Mouse (Mus musculus) liver, postnatal 0 days (tissue): Measurements from ENCODE around the gene Pola2. TPM values are rescaled to one million over a fixed set of nuclear protein-coding genes. Genes with fewer than 3 reads are reported as not detected.

ENCODE experiments used
- ATAC-seq: fragments of 200-750 bp; cut with Nextera tagmentation; 2 replicates; pipeline ENCODE4 v1.8.0; 2017; ENCODE audit warnings: mild to moderate bottlenecking, moderate library complexity
- DNase-seq: peaks from one replicate; pipeline ENCODE4 v3.0.0-alpha.2; 2016
- H3K27ac ChIP-seq: fragments of 300-500 bp; sonication (generic); 2 replicates; pipeline ENCODE4 v1.5.1; 2014; ENCODE audit warnings: antibody characterized with exemption, moderate library complexity, mild to moderate bottlenecking, low read depth
- H3K27me3 ChIP-seq: fragments of 300-500 bp; sonication (generic); 2 replicates; pipeline ENCODE4 v1.6.1; 2014; ENCODE audit warnings: low read length, control low read depth, mixed read lengths; ENCODE audit not compliant: insufficient read depth
- H3K36me3 ChIP-seq: fragments of 300-500 bp; sonication (generic); replicated peaks from 2 replicates; pipeline ENCODE4 v1.6.1; 2014; ENCODE audit warnings: mild to moderate bottlenecking, control low read depth, low read length, moderate library complexity, mixed read lengths; ENCODE audit not compliant: insufficient read depth
- H3K4me1 ChIP-seq: fragments of 300-500 bp; sonication (generic); 2 replicates; pipeline ENCODE4 v1.6.1; 2014; ENCODE audit warnings: antibody characterized with exemption, mild to moderate bottlenecking, control low read depth; ENCODE audit not compliant: insufficient read depth
- H3K4me2 ChIP-seq: fragments of 300-500 bp; sonication (generic); 2 replicates; pipeline ENCODE4 v1.6.1; 2014; ENCODE audit warnings: low read depth, mild to moderate bottlenecking, low read length, moderate library complexity, mixed read lengths
- H3K4me3 ChIP-seq: fragments of 300-500 bp; sonication (generic); 2 replicates; pipeline ENCODE4 v1.5.1; 2014; ENCODE audit warnings: low read depth, low read length
- H3K9ac ChIP-seq: fragments of 300-500 bp; sonication (generic); replicated peaks from 2 replicates; pipeline ENCODE4 v1.6.1; 2014; ENCODE audit warnings: mild to moderate bottlenecking, moderate library complexity
- H3K9me3 ChIP-seq: fragments of 300-500 bp; sonication (generic); 2 replicates; pipeline ENCODE4 v1.6.1; 2016; ENCODE audit warnings: mild to moderate bottlenecking, control low read depth, low read length, mixed read lengths
- CTCF ChIP-seq: sonication (generic); IDR thresholded peaks from 2 replicates; pipeline ENCODE4 v1.5.1; 2016; ENCODE audit warnings: antibody characterized with exemption, low read depth
- EP300 ChIP-seq: IDR thresholded peaks from 2 replicates; pipeline ENCODE4 v1.6.1; 2016; ENCODE audit warnings: antibody characterized with exemption, low read depth, mild to moderate bottlenecking
- WGBS: fragments of 180-500 bp; shearing (Covaris S2); extraction: QIAGEN DNeasy Blood & Tissue Kit; methylation state at CpG from one replicate; pipeline ENCODE4 v1.1.7; 2014; ENCODE audit not compliant: insufficient replicate concordance; 5-methylcytosine and 5-hydroxymethylcytosine counted together
- polyA plus RNA-seq: library from polyadenylated mRNA; unstranded; fragments of >200 nt; fragmentation: Nextera tagmentation; extraction: Ambion mirVana; gene quantifications from 2 replicates; pipeline ENCODE4 v1.2.1, GENCODE M21; 2015

Pola2 gene
- polyA plus RNA-seq, 1 experiment from 2014 or later, result 21.5 TPM

DNA sequence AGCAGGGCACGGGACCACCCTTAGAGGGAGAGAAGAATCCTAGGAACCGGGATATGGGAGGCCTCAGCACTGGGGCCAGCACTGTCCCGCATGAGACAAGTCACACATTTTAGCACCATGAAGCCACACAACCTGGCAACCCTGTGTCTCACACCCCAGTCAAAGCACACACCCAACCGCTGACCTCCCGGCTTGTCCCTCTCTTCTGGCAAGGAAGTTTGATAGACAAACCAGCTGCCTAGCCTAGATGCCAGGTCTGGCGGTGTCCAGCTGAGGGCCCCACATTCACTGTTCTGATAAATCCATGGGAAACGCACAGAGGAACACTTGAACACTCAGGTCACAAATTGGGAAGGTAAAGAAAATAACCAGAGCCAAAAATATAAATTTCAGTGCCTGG lies 21.4 kb downstream of the Pola2 start:
- H3K4me2 ChIP-seq, result no peak overlapping the region
- no peaks in the 10 kb centered on the region for H3K9me3 ChIP-seq
- H3K36me3 ChIP-seq, result peaks cover 44% of the 10 kb centered on the region
- H3K9ac ChIP-seq, result no peak overlapping the region
- DNase-seq, result no peak
- ATAC-seq, result no peak
- WGBS, result 91% methylated on average over 7 of the region's 7 CpGs
- TF ChIP-seq CTCF (no peak), EP300 (no peak)
- no peaks in the 10 kb centered on the region for H3K27me3 ChIP-seq
- H3K27ac ChIP-seq, result no peak overlapping the region
- H3K4me3 ChIP-seq, result no peak overlapping the region
- peaks cover 25% of the 10 kb centered on the region for H3K4me1 ChIP-seq

DNA sequence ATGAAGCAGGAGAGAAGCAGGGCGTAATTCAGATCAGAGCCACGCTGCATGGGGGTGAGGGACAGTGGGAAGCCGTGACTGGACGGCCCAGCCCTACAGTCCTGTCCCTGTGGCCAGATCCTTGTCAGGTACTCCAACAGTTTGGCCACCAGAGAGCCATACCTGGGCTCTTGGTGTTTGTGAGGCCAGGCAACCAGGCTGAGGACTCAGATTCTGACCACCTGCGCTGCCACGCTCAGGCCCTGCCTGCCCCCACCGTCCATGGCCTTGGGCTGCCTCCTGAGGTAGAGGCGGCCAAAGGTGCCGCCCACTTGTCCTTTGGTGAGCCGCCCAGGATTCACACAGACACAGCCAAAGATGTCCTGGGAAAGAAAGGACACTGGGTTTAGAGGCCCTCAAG lies 23.3 kb downstream of the Pola2 start:
- Histone ChIP-seq H3K27me3 (no peaks in the 10 kb centered on the region), H3K4me1 (peaks cover 29% of the 10 kb centered on the region), H3K27ac (no peak overlapping the region), H3K4me3 (no peak overlapping the region), H3K9ac (no peak overlapping the region), H3K36me3 (peaks cover 37% of the 10 kb centered on the region), H3K4me2 (no peak overlapping the region), H3K9me3 (no peaks in the 10 kb centered on the region)
- DNase-seq (no peak), ATAC-seq (no peak)
- TF ChIP-seq EP300 (no peak), CTCF (no peak)
- WGBS, result 88% methylated on average over 10 of the region's 10 CpGs

DNA sequence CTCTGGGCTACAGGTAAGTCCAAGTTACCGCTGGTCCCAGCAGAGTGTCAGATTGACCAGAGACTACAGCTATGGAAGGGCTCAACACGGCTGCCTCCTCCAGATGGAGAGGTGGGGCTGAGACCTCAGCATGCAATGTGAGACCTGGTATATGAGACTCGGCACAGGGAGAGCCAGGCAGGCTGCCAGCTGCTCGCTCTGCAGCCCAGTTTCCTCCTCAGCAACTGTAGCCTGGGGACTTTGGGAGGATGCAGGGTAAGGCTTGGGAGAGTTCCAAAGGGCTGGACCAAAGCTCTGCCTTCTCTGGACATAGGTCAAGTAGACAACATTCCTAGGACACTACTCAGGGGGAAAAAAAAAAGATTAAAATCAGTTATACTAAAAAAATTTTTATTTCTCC lies 23.8 kb downstream of the Pola2 start:
- 66% methylated on average over 4 of the region's 4 CpGs for WGBS
- Histone ChIP-seq H3K4me1 (peaks cover 27% of the 10 kb centered on the region), H3K9me3 (no peaks in the 10 kb centered on the region), H3K36me3 (peaks cover 33% of the 10 kb centered on the region), H3K27ac (no peak overlapping the region), H3K27me3 (no peaks in the 10 kb centered on the region), H3K9ac (no peak overlapping the region), H3K4me3 (no peak overlapping the region), H3K4me2 (no peak overlapping the region)
- TF ChIP-seq EP300, result no peak
- TF ChIP-seq CTCF, result no peak
- ATAC-seq, result no peak
- DNase-seq, result no peak

DNA sequence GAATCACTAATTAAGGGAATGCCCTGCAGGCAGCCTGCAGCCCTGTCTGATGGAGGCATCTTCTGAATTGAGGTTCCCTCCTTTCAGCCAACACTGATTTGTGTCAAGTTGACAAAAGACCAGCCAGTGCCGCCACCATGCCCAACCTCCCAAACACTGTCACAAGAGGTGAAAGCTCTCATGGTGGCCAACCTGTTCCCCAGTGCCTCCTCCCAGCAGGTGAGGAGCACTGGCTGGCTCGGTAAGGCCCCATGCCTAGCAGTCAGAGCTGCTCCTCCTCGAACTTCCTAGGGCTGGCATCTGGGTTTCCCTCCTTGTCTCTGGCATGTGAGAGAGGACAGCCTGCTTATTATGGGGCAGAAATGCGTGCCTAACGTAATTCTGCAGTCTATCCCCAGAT lies 24.3 kb downstream of the Pola2 start:
- no peak for ATAC-seq
- peaks cover 32% of the 10 kb centered on the region for H3K36me3 ChIP-seq
- H3K27me3 ChIP-seq, result no peaks in the 10 kb centered on the region
- H3K4me1 ChIP-seq, result peaks cover 26% of the 10 kb centered on the region
- TF ChIP-seq CTCF (no peak), EP300 (no peak)
- H3K9ac ChIP-seq, result no peak overlapping the region
- no peaks in the 10 kb centered on the region for H3K9me3 ChIP-seq
- WGBS, result 91% methylated on average over 5 of the region's 5 CpGs
- H3K27ac ChIP-seq, result no peak overlapping the region
- no peak overlapping the region for H3K4me3 ChIP-seq
- no peak for DNase-seq
- no peak overlapping the region for H3K4me2 ChIP-seq

DNA sequence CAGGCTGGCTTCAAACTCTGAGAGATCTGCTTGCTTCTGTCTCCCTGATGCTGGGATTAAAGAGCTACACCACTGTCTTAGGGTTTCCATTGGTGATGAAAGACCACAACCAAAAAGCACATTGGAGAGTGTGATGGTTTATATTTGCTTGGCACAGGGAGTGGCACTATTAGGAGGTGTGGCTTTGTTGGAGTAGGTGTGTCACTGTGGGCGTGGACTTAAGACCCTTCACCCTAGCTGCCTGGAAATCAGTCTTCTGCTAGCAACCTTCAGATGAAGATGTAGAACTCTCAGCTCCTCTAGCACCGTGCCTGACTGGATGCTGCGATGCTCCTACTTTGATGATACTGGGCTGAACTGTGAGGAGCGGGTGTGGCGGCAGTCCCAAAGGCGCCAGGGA lies 25.5 kb downstream of the Pola2 start:
- H3K4me2 ChIP-seq, result peak overlapping the region; percentile 42; the same call in 1 of the 2 replicates

DNA sequence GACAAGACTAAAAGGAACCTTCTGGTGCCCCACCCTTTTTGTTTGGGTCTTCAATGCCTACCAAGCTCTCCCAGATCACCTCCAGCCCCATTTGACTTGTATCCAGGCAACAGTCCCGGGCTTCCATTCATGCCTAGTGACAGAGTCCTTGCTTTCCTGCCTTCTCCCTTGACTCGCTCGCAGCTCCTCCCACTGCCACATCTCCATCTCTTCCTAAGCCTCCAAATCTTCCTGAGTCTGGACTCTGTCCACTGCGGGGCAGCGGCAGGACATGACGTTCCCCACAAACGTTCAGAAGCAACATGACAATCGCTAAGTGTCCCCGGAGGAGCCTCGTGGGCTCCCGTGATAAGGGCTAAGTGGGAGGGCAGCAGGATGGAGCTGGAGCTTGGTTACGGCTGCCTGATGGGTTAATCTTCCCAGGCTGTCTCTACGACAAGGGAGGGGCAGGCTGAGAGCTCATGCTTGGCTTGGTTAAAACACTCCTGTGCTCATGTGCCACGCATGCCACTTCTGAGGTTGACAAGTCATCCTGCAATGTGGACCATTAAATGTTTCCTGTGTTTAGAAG lies 26.1 kb downstream of the Pola2 start:
- peak overlapping the region; percentile 66; the same call in 1 of the 2 replicates for H3K27ac ChIP-seq
- H3K4me2 ChIP-seq, result peak overlapping the region; percentile 42
- DNase-seq (peak; percentile 57), ATAC-seq (peak; percentile 88)
- no peaks in the 10 kb centered on the region for H3K27me3 ChIP-seq
- peaks cover 24% of the 10 kb centered on the region for H3K36me3 ChIP-seq
- H3K9me3 ChIP-seq, result no peaks in the 10 kb centered on the region
- WGBS, result 24% methylated on average over 14 of the region's 14 CpGs
- no peak overlapping the region for H3K9ac ChIP-seq
- TF ChIP-seq EP300 (peak; percentile 51; the same call in 1 of the 2 replicates), CTCF (no peak)
- no peak overlapping the region for H3K4me3 ChIP-seq
- peaks cover 21% of the 10 kb centered on the region for H3K4me1 ChIP-seq

More for the DNA sequence above, 25.5 kb downstream of the Pola2 start:
- peaks cover 21% of the 10 kb centered on the region for H3K4me1 ChIP-seq
- ATAC-seq, result peak; percentile 33; the same call in 1 of the 2 replicates
- no peak for DNase-seq
- no peak overlapping the region for H3K9ac ChIP-seq
- H3K27me3 ChIP-seq, result no peaks in the 10 kb centered on the region
- no peaks in the 10 kb centered on the region for H3K9me3 ChIP-seq
- H3K36me3 ChIP-seq, result peaks cover 29% of the 10 kb centered on the region
- H3K4me3 ChIP-seq, result no peak overlapping the region
- WGBS, result 76% methylated on average over 6 of the region's 6 CpGs
- TF ChIP-seq CTCF (no peak), EP300 (no peak)
- no peak overlapping the region; the same call in 1 of the 2 replicates for H3K27ac ChIP-seq
